Mouse (Mus musculus) colon, adult 2 months (tissue): ENCODE measurements around the gene Olfr996. TPM values are rescaled to one million over a fixed set of nuclear protein-coding genes. Genes with fewer than 3 reads are reported as not detected.

ENCODE experiments used
- polyA plus RNA-seq: library from polyadenylated mRNA; depleted of rRNA; stranded (reverse); fragments of >200 nt; gene quantifications from 2 replicates; pipeline ENCODE4 v1.2.3, GENCODE M21; 2012; rRNA removed

Olfr996 gene
- not detected in 2 replicates for polyA plus RNA-seq

DNA sequence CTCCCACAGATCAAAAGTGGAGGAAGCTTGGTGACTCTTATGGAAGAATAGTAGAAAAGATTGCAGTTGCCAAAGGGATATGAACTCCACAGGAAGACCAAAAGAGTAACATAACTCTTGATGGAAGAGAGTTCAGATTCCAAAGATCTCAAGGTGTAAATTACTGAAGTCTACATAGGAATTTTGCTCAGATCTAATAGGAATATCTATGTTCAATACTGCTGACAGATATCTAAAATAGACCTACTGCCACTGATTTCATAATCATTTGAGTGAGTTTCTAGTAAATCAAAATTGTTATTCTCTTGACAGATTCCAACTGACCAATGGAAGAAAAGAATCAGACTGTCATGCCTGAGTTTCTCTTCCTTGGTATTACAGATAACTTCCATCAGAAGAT lies at the start of gene Olfr996:
TSS of gene Olfr996 (plus strand) at position 301 of the 400 bp plus-strand sequence.

DNA sequence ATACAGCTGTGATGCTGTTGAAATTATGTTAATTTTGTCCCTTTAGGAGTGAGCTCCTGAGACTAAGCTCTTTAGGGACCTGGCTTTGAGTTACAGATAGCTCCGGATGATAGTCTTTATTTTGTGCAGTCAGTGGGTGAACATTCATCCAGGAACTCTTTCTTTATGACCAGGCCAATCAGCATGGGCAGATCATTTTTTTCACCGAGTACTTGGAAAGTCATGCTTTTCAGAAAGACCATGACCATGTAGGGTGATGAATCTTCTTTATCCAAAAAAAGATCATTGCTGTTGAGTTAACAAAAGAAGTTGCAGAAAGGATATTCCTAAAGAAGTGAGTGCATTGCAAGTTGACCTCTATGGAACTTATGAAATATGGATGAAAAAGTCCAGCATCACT lies 9.6 kb downstream of the Olfr996 start, which contains the start of gene Olfr998:
TSS of gene Olfr998 (plus strand) at position 301 of the 400 bp plus-strand sequence.

DNA sequence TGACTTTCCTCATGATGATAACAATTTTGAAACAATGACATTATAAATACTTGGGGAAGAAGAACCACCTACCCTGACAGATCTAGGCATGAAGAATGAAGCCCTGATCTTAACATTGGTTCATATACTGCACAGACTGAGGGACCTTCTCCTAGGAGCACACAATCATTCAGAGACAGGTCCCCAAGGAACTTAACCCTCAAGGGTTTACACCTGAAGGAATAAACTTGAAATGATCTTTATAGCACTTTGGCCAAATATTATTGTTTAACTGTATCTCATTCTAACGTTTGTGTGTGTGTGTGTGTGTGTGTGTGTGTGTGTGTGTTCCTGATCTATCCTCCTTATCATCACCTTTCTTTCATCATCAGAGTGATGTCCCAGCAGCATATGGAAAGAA lies 32.8 kb downstream of the Olfr996 start, which contains the start of gene Olfr1000:
TSS of gene Olfr1000 (minus strand) at position 101 of the 400 bp plus-strand sequence.

Other genes starting within 250 kb of the Olfr996 start
- gene Olfr987, start 239.9 kb upstream of the Olfr996 start, polyA plus RNA-seq = not detected in 2 replicates
- not detected in 2 replicates for gene Olfr988, start 216.0 kb upstream of the Olfr996 start, polyA plus RNA-seq
- not detected in 2 replicates for gene Olfr992, start 169.7 kb upstream of the Olfr996 start, polyA plus RNA-seq
- gene Olfr993, start 164.3 kb upstream of the Olfr996 start, polyA plus RNA-seq = not detected in 2 replicates
- not detected in 2 replicates for gene Olfr994, start 142.8 kb upstream of the Olfr996 start, polyA plus RNA-seq
- not detected in 2 replicates for gene Olfr995, start 135.6 kb upstream of the Olfr996 start, polyA plus RNA-seq
- gene 4833423E24Rik, start 60.2 kb upstream of the Olfr996 start, polyA plus RNA-seq = not detected in 2 replicates
- not detected in 2 replicates for gene Olfr998, start 9.7 kb downstream of the Olfr996 start, polyA plus RNA-seq
- gene Olfr1000, start 32.7 kb downstream of the Olfr996 start, polyA plus RNA-seq = not detected in 2 replicates
- gene Olfr1002, start 71.5 kb downstream of the Olfr996 start, polyA plus RNA-seq = not detected in 2 replicates
- not detected in 2 replicates for gene Olfr154, start 85.2 kb downstream of the Olfr996 start, polyA plus RNA-seq
- gene Olfr1006, start 99.6 kb downstream of the Olfr996 start, polyA plus RNA-seq = not detected in 2 replicates
- gene Olfr1008, start 110.2 kb downstream of the Olfr996 start, polyA plus RNA-seq = not detected in 2 replicates
- not detected in 2 replicates for gene Olfr1009, start 136.2 kb downstream of the Olfr996 start, polyA plus RNA-seq
- gene Olfr1012, start 183.6 kb downstream of the Olfr996 start, polyA plus RNA-seq = not detected in 2 replicates
- gene Olfr1013, start 187.9 kb downstream of the Olfr996 start, polyA plus RNA-seq = not detected in 2 replicates
- gene Olfr1014, start 193.5 kb downstream of the Olfr996 start, polyA plus RNA-seq = not detected in 2 replicates
- gene Olfr1015, start 202.8 kb downstream of the Olfr996 start, polyA plus RNA-seq = not detected in 2 replicates
- not detected in 2 replicates for gene Olfr1016, start 223.3 kb downstream of the Olfr996 start, polyA plus RNA-seq
- not detected in 2 replicates for gene Olfr1018, start 239.3 kb downstream of the Olfr996 start, polyA plus RNA-seq